Mouse (Mus musculus) CD4-positive, CD25-positive, alpha-beta regulatory T cell (primary cell): ENCODE data around the gene Sh2d2a. TPM values are rescaled to one million over a fixed set of nuclear protein-coding genes. Genes with fewer than 3 reads are reported as not detected.

Source experiments
- polyA plus RNA-seq: library from polyadenylated mRNA; unstranded; fragments of 100-300 nt; shearing (Covaris generic); gene quantifications from one replicate; pipeline ENCODE4 v1.2.1, GENCODE M21; 2017

Sh2d2a gene
- 256 TPM for polyA plus RNA-seq

DNA sequence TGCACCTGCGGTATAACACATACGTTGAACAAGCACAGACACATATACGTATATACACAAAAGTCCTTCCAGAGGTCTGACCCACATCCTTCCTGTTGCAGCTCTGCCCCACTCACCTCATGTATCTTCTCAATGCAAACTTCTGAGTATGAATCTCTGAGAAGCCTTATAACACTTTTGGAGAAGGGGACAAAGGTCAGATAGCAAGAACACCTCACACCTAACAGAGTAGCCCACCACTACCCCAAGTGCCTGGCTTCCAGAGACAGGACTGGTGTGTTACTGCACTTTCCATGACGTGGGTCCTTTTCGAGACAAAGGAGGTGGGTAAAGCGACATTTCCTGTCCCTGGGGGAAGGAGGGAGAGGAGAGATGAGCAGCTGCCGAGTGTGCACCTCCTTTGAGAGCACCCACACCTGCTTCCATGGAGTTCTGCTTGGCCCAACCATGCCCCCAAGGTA, at the start of gene Sh2d2a:
Sh2d2a (plus strand) TSS at position 106 of the 461 bp plus-strand sequence.

GRCm38 (mm10) chr3:87824206-87824605, 22.3 kb upstream of the Sh2d2a start, which contains the start of gene Pear1:
Pear1 (minus strand) TSS chr3:87824306.

DNA sequence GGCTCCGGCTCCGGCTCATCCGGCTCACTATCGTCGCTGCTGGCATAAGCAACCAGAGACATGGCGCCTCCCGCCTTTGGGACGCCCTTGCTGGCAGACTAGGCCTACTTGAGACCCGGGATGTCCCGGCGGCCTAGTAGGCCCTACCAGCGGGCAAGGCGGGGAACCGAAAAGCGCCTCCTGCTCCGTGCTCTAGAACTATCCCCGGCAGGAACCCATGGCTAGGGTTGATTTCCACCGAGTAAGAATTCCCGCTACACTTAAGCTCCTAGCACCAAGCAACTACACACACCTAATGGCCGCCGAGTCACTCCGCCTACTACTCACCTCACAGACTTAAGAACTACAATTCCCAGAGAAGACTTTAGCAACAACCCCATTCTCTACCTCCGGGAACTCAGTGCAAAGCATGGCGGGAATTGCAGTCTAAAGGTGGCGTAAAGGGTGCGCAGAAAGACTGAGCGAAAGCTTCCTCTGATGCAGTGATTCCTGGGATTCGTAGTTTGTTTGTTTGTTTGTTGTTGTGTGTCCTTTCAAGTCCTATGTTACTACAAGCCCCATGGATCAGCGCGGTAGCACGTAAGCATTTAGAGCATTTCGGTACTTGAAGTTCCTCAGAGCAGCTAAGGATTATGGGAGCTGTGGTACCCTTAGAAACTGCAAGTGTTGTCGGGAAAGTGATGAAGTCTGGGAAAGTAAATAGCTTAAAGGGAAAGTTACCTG, 38.9 kb downstream of the Sh2d2a start, which contains the start of gene Prcc:
Prcc (minus strand) TSS at position 328 of the 723 bp plus-strand sequence.

Other genes with a start within 250 kb of the Sh2d2a start
- gene Arhgef11, start 229.2 kb upstream of the Sh2d2a start, polyA plus RNA-seq = 18.6 TPM
- gene Lrrc71, start 98.1 kb upstream of the Sh2d2a start, polyA plus RNA-seq = 0.31 TPM
- gene Ntrk1, start 51.6 kb upstream of the Sh2d2a start, polyA plus RNA-seq = 0.51 TPM
- 0.25 TPM for gene Insrr, start 49.8 kb upstream of the Sh2d2a start, polyA plus RNA-seq
- 74.7 TPM for gene Pear1, start 22.4 kb upstream of the Sh2d2a start, polyA plus RNA-seq
- 20.5 TPM for gene Prcc, start 38.9 kb downstream of the Sh2d2a start, polyA plus RNA-seq
- gene Hdgf, start 59.6 kb downstream of the Sh2d2a start, polyA plus RNA-seq = 165 TPM
- 127 TPM for gene Mrpl24, start 72.8 kb downstream of the Sh2d2a start, polyA plus RNA-seq
- 32.6 TPM for gene Isg20l2, start 83.6 kb downstream of the Sh2d2a start, polyA plus RNA-seq
- 29.8 TPM for gene Rrnad1, start 84.0 kb downstream of the Sh2d2a start, polyA plus RNA-seq
- gene Crabp2, start 101.9 kb downstream of the Sh2d2a start, polyA plus RNA-seq = not detected
- gene Nes, start 124.3 kb downstream of the Sh2d2a start, polyA plus RNA-seq = 0.16 TPM
- gene Bcan, start 153.5 kb downstream of the Sh2d2a start, polyA plus RNA-seq = not detected
- gene Hapln2, start 180.8 kb downstream of the Sh2d2a start, polyA plus RNA-seq = 0.13 TPM
- gene Gpatch4, start 196.4 kb downstream of the Sh2d2a start, polyA plus RNA-seq = 30.2 TPM
- gene Naxe, start 211.7 kb downstream of the Sh2d2a start, polyA plus RNA-seq = 92.3 TPM
- not detected for gene Ttc24, start 231.5 kb downstream of the Sh2d2a start, polyA plus RNA-seq
- 0.38 TPM for gene Iqgap3, start 235.2 kb downstream of the Sh2d2a start, polyA plus RNA-seq